In the genomic region with DNA sequence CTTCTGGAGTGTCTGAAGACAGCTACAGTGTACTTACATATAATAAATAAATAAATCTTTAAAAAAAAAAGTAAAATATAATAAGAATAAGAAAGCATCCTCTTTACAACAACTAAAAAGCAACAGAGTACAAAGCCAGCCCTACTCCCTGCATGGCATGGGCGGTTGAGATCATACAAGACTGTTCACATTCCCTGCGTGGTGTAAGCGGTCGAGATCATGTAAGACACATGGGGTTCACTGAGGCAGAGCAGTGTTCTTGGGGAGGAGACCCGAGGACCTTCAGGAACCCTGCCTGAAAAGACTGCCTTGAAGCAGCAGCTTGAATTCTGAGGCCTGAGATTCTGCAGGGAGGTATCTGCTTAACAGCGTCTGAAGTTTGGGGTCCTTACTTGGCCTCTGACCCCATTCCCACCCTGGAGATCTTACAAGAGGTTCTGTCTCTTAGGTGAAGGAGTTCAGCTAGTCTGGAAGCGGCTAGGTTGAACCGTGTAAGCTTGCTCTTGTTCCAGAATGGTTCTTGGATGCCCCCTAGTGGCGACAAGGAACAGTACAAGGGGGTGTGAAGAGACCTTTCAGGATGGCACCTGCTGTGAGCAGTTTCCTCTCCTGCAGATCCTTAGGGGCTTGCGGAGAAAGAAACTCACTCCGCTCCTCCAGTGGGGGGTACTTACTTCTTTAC, we compare ENCODE assay signal across 7 mouse cellular contexts. TPM values are rescaled to one million over a fixed set of nuclear protein-coding genes. Genes with fewer than 3 reads are reported as not detected.
A peak's percentile ranks its signal among the peaks of the same experiment; 100 is the strongest.
DNase-seq lines count a peak whose midpoint lies in the region; ATAC-seq and TF ChIP-seq lines count a peak whose summit lies in the region.

No protein-coding gene starts in this region.

- H3K9me3 ChIP-seq in hindbrain, embryonic 14.5 days (ENCODE audit: control insufficient read depth, low read length) = no peaks in the 10 kb centered on the region

- no peak overlapping the region for H3K9ac ChIP-seq in hindbrain, embryonic 14.5 days

- H3K36me3 ChIP-seq in hindbrain, embryonic 14.5 days (replicated peaks; ENCODE audit: control insufficient read depth, insufficient read depth) = no peaks in the 10 kb centered on the region

- DNase-seq in ZHBTc4 (ENCODE audit: low read depth, low spot score) = peak; percentile 95
- DNase-seq in cerebellum, postnatal 10 days = peak; percentile 92 to 93
- peak; percentile 57 to 67 for DNase-seq in frontal cortex, postnatal 25 days (ENCODE audit: low spot score in 2 of 2)
- peak; percentile 94 for DNase-seq in hindbrain, embryonic 14.5 days (ENCODE audit: low spot score)
- DNase-seq in left cerebral cortex, adult 2 months (ENCODE audit: extremely low spot score in 1 of 2, low spot score in 2 of 2) = peak; percentile 80 to 83
- DNase-seq in right cerebral cortex, adult 2 months (ENCODE audit: low spot score in 2 of 2) = peak; percentile 89 to 90

- WGBS in hindbrain, embryonic 14.5 days = 29% methylated on average over 11 of the region's 11 CpGs

- intact Hi-C loops in left cerebral cortex, adult 2 months (cut with DNase I) = loop anchor here (1.0 to 5.0 kb wide), 3 partner anchors 44 to 334 kb away; a partner anchor contains a TSS

- H3K27ac ChIP-seq in hindbrain, embryonic 14.5 days = no peak overlapping the region
- no peak overlapping the region for H3K27ac ChIP-seq in left cerebral cortex, adult 2 months

- H3K27me3 ChIP-seq in hindbrain, embryonic 14.5 days (ENCODE audit: control insufficient read depth, insufficient read depth, low read length) = no peaks in the 10 kb centered on the region

- ATAC-seq in hindbrain, embryonic 14.5 days (ENCODE audit: low FRiP score) = peak; percentile 85
- peak; percentile 93 for ATAC-seq in megakaryocyte, adult 5-6 weeks (ENCODE audit: poor library complexity, severe bottlenecking)

- H3K4me3 ChIP-seq in hindbrain, embryonic 14.5 days (replicated peaks; ENCODE audit: low read length) = no peak overlapping the region
- H3K4me3 ChIP-seq in left cerebral cortex, adult 2 months = no peak overlapping the region

- peak; percentile 100 for TF ChIP-seq CTCF in left cerebral cortex, adult 2 months (IDR thresholded peaks at IDR 0.05)

- 0 out of 2 replicates have a peak, but pooled peaks cover 4% of the 10 kb centered on the region for H3K4me1 ChIP-seq in hindbrain, embryonic 14.5 days (replicated peaks; ENCODE audit: control insufficient read depth, insufficient read depth, low read length)

- H3K4me2 ChIP-seq in hindbrain, embryonic 14.5 days (replicated peaks) = no peak overlapping the region

RNA-seq across cellular contexts. Expression of a gene that starts 6.1 kb away (rescaled TPM):
- polyA plus RNA-seq in hindbrain, embryonic 14.5 days (2014; fragmentation: Nextera tagmentation; extraction: Ambion mirVana) = 372 and 509 TPM in 2 replicates
- 100 to 1,000 TPM; 682 to 702 TPM for total RNA-seq in left cerebral cortex, adult 2 months (2021)
- 1,036 and 1,070 TPM in 2 replicates for total RNA-seq in megakaryocyte, adult 5-6 weeks (2015)
- total RNA-seq in megakaryocyte, adult 5-6 weeks (2017) = 1,935 and 2,289 TPM in 2 replicates

RNA-seq across cellular contexts. Expression of a gene that starts 22.2 kb away (rescaled TPM):
- polyA plus RNA-seq in hindbrain, embryonic 14.5 days (2014; fragmentation: Nextera tagmentation; extraction: Ambion mirVana) = 40.6 and 40.9 TPM in 2 replicates
- 10 to 100 TPM; 26.0 to 29.0 TPM for total RNA-seq in left cerebral cortex, adult 2 months (2021)
- total RNA-seq in megakaryocyte, adult 5-6 weeks (2015) = 16.0 and 16.4 TPM in 2 replicates
- 12.1 and 12.8 TPM in 2 replicates for total RNA-seq in megakaryocyte, adult 5-6 weeks (2017)

RNA-seq across cellular contexts. Expression of a gene that starts 25.4 kb away (rescaled TPM):
- polyA plus RNA-seq in hindbrain, embryonic 14.5 days (2014; fragmentation: Nextera tagmentation; extraction: Ambion mirVana) = 2.6 and 2.9 TPM in 2 replicates
- total RNA-seq in left cerebral cortex, adult 2 months (2021) = 10 to 100 TPM in 1 of 2 experiments, 1 to 10 TPM in 1; 9.5 to 11.2 TPM
- total RNA-seq in megakaryocyte, adult 5-6 weeks (2015) = 0.48 and 0.83 TPM in 2 replicates
- 0.18 and 4.0 TPM in 2 replicates for total RNA-seq in megakaryocyte, adult 5-6 weeks (2017)

RNA-seq across cellular contexts. Expression of a gene that starts 38.6 kb away (rescaled TPM):
- not detected in 2 replicates for polyA plus RNA-seq in hindbrain, embryonic 14.5 days (2014; fragmentation: Nextera tagmentation; extraction: Ambion mirVana)
- total RNA-seq in left cerebral cortex, adult 2 months (2021) = not detected
- total RNA-seq in megakaryocyte, adult 5-6 weeks (2015) = not detected in 2 replicates
- not detected in 2 replicates for total RNA-seq in megakaryocyte, adult 5-6 weeks (2017)
